Mouse (Mus musculus): Measurements from ENCODE around the gene Cnot3.

DNA sequence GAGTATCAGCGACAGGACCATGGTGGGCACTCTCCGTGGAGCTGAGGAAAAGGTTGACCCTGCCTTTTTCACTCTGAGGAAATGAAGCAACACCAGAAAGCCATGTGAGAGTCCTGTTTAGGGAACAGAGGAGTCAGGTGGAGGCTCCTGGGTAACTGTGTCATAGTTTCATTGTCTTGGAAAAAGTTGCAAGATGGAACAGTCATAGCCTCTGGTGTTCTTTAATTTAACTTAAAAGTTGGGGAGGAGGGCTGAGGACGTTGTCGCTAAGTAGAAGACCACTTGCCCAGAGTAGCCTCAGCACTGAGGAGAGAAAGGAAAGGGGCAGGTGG is 29.0 kb upstream of the Cnot3 start, which contains the start of gene Oscar:
- TF ChIP-seq CTCF (IDR thresholded peaks at IDR 0.05; ENCODE audit: low read depth, low read length) (no peak), POLR2A (IDR thresholded peaks at IDR 0.05; ENCODE audit: borderline replicate concordance, low read depth, low read length) (no peak)

Data from bone marrow macrophage, adult 2 months (primary cell).